Mouse (Mus musculus) cerebellum, adult 2 months (tissue): Measurements from ENCODE around the gene Etv6. TPM values are rescaled to one million over a fixed set of nuclear protein-coding genes. Genes with fewer than 3 reads are reported as not detected.
A peak's percentile ranks its signal among the peaks of the same experiment; 100 is the strongest.

Experiments used
- DNase-seq, 2 experiments: peaks; one replicate each; pipeline ENCODE4 v3.0.0; 2021
- H3K27ac ChIP-seq: fragments of 200-500 bp; 2 replicates; pipeline ENCODE4 v1.5.1; 2012; ENCODE audit warnings: low read length, control low read depth, inconsistent platforms; ENCODE audit not compliant: insufficient read depth
- H3K27me3 ChIP-seq: fragments of 200-500 bp; 2 replicates; pipeline ENCODE4 v1.6.1; 2012; ENCODE audit warnings: inconsistent platforms, mild to moderate bottlenecking, low read length, moderate library complexity; ENCODE audit not compliant: control insufficient read depth, insufficient read depth
- H3K4me1 ChIP-seq: fragments of 200-500 bp; 2 replicates; pipeline ENCODE4 v1.6.1; 2011; ENCODE audit warnings: low read length; ENCODE audit not compliant: control insufficient read depth, insufficient read depth
- H3K4me3 ChIP-seq: fragments of 200-500 bp; replicated peaks from 2 replicates; pipeline ENCODE3; 2011; ENCODE audit warnings: mild to moderate bottlenecking, low read depth, low read length, control low read depth; ENCODE audit not compliant: insufficient read depth
- CTCF ChIP-seq: fragments of 200-500 bp; IDR thresholded peaks from 2 replicates; pipeline ENCODE4 v1.5.1; 2011; ENCODE audit warnings: low read depth, mild to moderate bottlenecking, control low read depth, low read length, moderate library complexity, borderline replicate concordance; ENCODE audit not compliant: insufficient read depth
- POLR2A ChIP-seq: fragments of 200-500 bp; IDR thresholded peaks from 2 replicates; pipeline ENCODE4 v1.6.1; 2011; ENCODE audit warnings: low read length, control low read depth, borderline replicate concordance; ENCODE audit not compliant: insufficient read depth
- WGBS: fragments of 180-500 bp; shearing (Covaris S2); methylation state at CpG from one replicate; pipeline ENCODE4 v1.1.7; 2018; 5-methylcytosine and 5-hydroxymethylcytosine counted together
- polyA plus RNA-seq: library from polyadenylated mRNA; depleted of rRNA; stranded (reverse); fragments of >200 nt; gene quantifications from 2 replicates; pipeline ENCODE4 v1.2.3, GENCODE M21; 2012

The Etv6 gene
- polyA plus RNA-seq, 1 experiment: 8.9 TPM

GRCm38 (mm10) chr6:134147596-134148442 lies 112.3 kb downstream of the Etv6 start:
- no peak overlapping the region for H3K4me3 ChIP-seq
- TF ChIP-seq CTCF (no peak), POLR2A (no peak)
- H3K4me1 ChIP-seq: peaks cover 3% of the 10 kb centered on the region; the same call in 1 of the 2 replicates
- H3K27me3 ChIP-seq: no peaks in the 10 kb centered on the region
- 38% methylated on average over 22 of the region's 22 CpGs for WGBS
- no peak overlapping the region for H3K27ac ChIP-seq
- peak; percentile 47 to 50 for DNase-seq

DNA sequence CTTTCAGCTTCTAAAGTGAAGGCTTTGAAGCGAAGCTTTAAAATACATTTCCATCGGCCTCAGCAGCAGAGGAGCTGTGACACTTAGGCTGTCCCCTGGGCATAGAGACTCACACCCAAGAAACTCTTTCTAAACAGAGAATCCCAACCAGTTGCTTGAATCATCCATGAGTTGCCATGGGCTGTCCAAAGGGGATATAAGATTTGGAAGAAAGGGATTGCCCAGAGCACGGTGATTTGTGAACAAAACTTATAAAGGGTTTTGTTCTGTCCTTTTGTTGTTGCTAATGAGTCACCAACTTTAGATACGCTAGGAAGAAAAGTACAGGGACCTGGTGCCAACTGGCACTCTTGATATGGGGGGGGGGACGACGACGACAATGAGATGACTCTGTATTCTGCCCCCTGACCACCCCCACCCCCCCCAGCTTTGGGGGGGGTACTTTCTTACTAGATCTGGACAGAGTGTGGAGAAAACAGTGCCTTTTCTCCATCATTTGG lies 113.0 kb downstream of the Etv6 start:
- Histone ChIP-seq H3K27ac (no peak overlapping the region), H3K4me3 (no peak overlapping the region), H3K27me3 (no peaks in the 10 kb centered on the region), H3K4me1 (peaks cover 3% of the 10 kb centered on the region; the same call in 1 of the 2 replicates)
- no peak for TF ChIP-seq CTCF
- TF ChIP-seq POLR2A: no peak
- DNase-seq: no peak
- 55% methylated on average over 7 of the region's 7 CpGs for WGBS

DNA sequence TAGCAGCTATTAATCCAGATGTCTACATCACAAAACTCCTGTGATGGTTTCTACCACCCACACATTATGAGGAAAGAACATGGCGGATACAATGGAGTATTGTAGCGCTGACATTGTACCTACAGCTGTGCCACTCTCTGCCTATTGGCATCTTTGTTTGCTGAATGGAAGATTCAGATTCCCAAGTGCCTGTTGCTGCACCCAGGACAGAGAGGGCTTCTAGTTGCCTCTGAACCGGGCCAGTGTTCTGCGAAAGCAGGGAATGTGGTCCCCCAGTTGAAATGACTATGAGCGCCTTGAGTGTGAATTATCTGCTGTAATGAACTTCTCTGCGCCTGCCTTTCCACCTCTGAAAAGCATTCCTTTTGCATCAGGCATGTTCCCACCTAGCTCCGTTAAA lies 114.1 kb downstream of the Etv6 start:
- H3K4me3 ChIP-seq: no peak overlapping the region
- no peaks in the 10 kb centered on the region for H3K27me3 ChIP-seq
- no peak for DNase-seq
- H3K27ac ChIP-seq: no peak overlapping the region
- TF ChIP-seq POLR2A: no peak
- no peak for TF ChIP-seq CTCF
- WGBS: 95% methylated on average over 7 of the region's 7 CpGs
- H3K4me1 ChIP-seq: peaks cover 3% of the 10 kb centered on the region; the same call in 1 of the 2 replicates

GRCm38 (mm10) chr6:134151022-134151680 lies 115.7 kb downstream of the Etv6 start:
- H3K27ac ChIP-seq: no peak overlapping the region
- TF ChIP-seq CTCF: no peak
- no peak for TF ChIP-seq POLR2A
- no peaks in the 10 kb centered on the region for H3K27me3 ChIP-seq
- no peak for DNase-seq
- H3K4me3 ChIP-seq: no peak overlapping the region
- peaks cover 3% of the 10 kb centered on the region; the same call in 1 of the 2 replicates for H3K4me1 ChIP-seq
- WGBS: 79% methylated on average over 15 of the region's 15 CpGs

DNA sequence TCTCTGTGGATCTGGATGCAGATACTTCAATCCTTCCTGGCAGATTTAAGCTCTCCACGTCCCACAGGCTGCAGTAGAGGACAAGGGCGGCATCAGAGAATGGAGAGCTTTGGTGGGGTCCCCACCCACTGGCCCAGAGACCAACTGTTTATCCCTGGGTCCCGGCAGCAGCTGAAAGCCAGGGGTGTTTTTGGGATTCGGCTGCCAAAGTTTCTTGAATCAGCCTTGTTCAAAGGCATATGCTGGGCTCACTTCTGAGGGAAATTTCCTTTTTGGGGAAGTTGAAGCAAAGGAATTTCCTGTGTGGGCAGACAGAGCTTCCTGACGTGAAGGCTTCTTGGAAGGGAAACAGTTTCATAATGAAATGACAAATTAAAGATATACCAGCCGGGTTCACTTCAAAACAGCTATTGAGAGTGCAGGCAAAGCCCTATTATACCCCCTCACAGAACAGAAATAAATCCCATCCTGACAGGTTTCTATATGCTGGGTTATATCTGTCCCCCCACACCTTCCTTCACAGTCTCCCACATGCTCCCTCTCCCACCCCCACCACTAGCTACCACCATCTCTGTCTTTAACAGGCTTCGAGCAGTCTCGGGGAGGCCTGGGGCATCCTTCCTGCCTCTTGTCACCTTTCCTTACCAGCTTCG lies 116.5 kb downstream of the Etv6 start:
- TF ChIP-seq POLR2A (no peak), CTCF (no peak)
- DNase-seq: no peak

GRCm38 (mm10) chr6:134152539-134152938 lies 117.0 kb downstream of the Etv6 start:
- H3K4me3 ChIP-seq: no peak overlapping the region
- H3K4me1 ChIP-seq: peaks cover 3% of the 10 kb centered on the region; the same call in 1 of the 2 replicates
- DNase-seq: no peak
- WGBS: 92% methylated on average over 6 of the region's 6 CpGs
- H3K27ac ChIP-seq: no peak overlapping the region
- no peaks in the 10 kb centered on the region for H3K27me3 ChIP-seq
- no peak for TF ChIP-seq POLR2A
- no peak for TF ChIP-seq CTCF

More for the DNA sequence above, 116.5 kb downstream of the Etv6 start:
- WGBS: 62% methylated on average over 9 of the region's 9 CpGs
- Histone ChIP-seq H3K27me3 (no peaks in the 10 kb centered on the region), H3K4me3 (no peak overlapping the region), H3K4me1 (peaks cover 3% of the 10 kb centered on the region; the same call in 1 of the 2 replicates), H3K27ac (no peak overlapping the region)

- Histone ChIP-seq H3K4me1 (no peaks in the 10 kb centered on the region), H3K27ac (no peak overlapping the region), H3K4me3 (no peak overlapping the region), H3K27me3 (no peaks in the 10 kb centered on the region)
- WGBS: 90% methylated on average over 8 of the region's 8 CpGs
- no peak for DNase-seq
- TF ChIP-seq CTCF: no peak
- TF ChIP-seq POLR2A: no peak
Measured at GRCm38 (mm10) chr6:134154746-134155145, 119.2 kb downstream of the Etv6 start.
